Mouse (Mus musculus) bone marrow macrophage, adult 2 months (primary cell): Measurements from ENCODE around the gene Prkca. TPM values are rescaled to one million over a fixed set of nuclear protein-coding genes. Genes with fewer than 3 reads are reported as not detected.

ENCODE experiments used
- H3K27ac ChIP-seq: 2 replicates; pipeline ENCODE4 v1.5.1; 2012; ENCODE audit warnings: low read depth, low read length; ENCODE audit not compliant: insufficient read depth
- H3K4me1 ChIP-seq: 2 replicates; pipeline ENCODE4 v1.6.1; 2012; ENCODE audit warnings: low read length; ENCODE audit not compliant: control insufficient read depth, insufficient read depth
- H3K4me3 ChIP-seq: 2 replicates; pipeline ENCODE4 v1.5.1; 2012; ENCODE audit warnings: mild to moderate bottlenecking, low read length, moderate library complexity; ENCODE audit not compliant: insufficient read depth
- CTCF ChIP-seq: IDR thresholded peaks from 2 replicates; pipeline ENCODE4 v1.5.1; 2012; ENCODE audit warnings: low read depth, mild to moderate bottlenecking, low read length, moderate library complexity
- POLR2A ChIP-seq: IDR thresholded peaks from 2 replicates; pipeline ENCODE4 v1.6.1; 2012; ENCODE audit warnings: mild to moderate bottlenecking, low read depth, low read length, borderline replicate concordance
- polyA plus RNA-seq: library from polyadenylated mRNA; stranded (reverse); fragments of >200 nt; gene quantifications from 2 replicates; pipeline ENCODE4 v1.2.4, GENCODE M21; 2012; ENCODE audit not compliant: missing spikeins, insufficient read depth, insufficient read length

Gene Prkca
- polyA plus RNA-seq, 1 experiment: 1.0 TPM

GRCm38 (mm10) chr11:108178802-108179201 is 164.9 kb downstream of the Prkca start:
- TF ChIP-seq POLR2A (no peak), CTCF (no peak)
- no peak overlapping the region for H3K4me3 ChIP-seq
- H3K4me1 ChIP-seq: no peaks in the 10 kb centered on the region
- no peak overlapping the region for H3K27ac ChIP-seq

- no peak overlapping the region for H3K27ac ChIP-seq
- no peak overlapping the region for H3K4me3 ChIP-seq
- TF ChIP-seq POLR2A (no peak), CTCF (no peak)
- H3K4me1 ChIP-seq: no peaks in the 10 kb centered on the region
Measured at GRCm38 (mm10) chr11:108178258-108178657, 165.5 kb downstream of the Prkca start.

- TF ChIP-seq CTCF (no peak), POLR2A (no peak)
- no peaks in the 10 kb centered on the region for H3K4me1 ChIP-seq
- H3K4me3 ChIP-seq: no peak overlapping the region
- H3K27ac ChIP-seq: no peak overlapping the region
Measured at GRCm38 (mm10) chr11:108176715-108177114, 167.0 kb downstream of the Prkca start.

GRCm38 (mm10) chr11:108171917-108172316 is 171.8 kb downstream of the Prkca start:
- no peak for TF ChIP-seq CTCF
- no peak for TF ChIP-seq POLR2A
- Histone ChIP-seq H3K4me1 (no peaks in the 10 kb centered on the region), H3K27ac (no peak overlapping the region), H3K4me3 (no peak overlapping the region)

- H3K27ac ChIP-seq: no peak overlapping the region
- H3K4me1 ChIP-seq: no peaks in the 10 kb centered on the region
- no peak for TF ChIP-seq CTCF
- no peak for TF ChIP-seq POLR2A
- no peak overlapping the region for H3K4me3 ChIP-seq
Measured at GRCm38 (mm10) chr11:108171260-108171659, 172.5 kb downstream of the Prkca start.

GRCm38 (mm10) chr11:108170107-108170506 is 173.6 kb downstream of the Prkca start:
- TF ChIP-seq POLR2A (no peak), CTCF (no peak)
- no peak overlapping the region for H3K4me3 ChIP-seq
- H3K27ac ChIP-seq: no peak overlapping the region
- no peaks in the 10 kb centered on the region for H3K4me1 ChIP-seq

GRCm38 (mm10) chr11:108165725-108166124 is 178.0 kb downstream of the Prkca start:
- H3K4me1 ChIP-seq: no peaks in the 10 kb centered on the region
- H3K4me3 ChIP-seq: no peak overlapping the region
- TF ChIP-seq CTCF (no peak), POLR2A (no peak)

GRCm38 (mm10) chr11:108162639-108163038 is 181.1 kb downstream of the Prkca start:
- Histone ChIP-seq H3K27ac (no peak overlapping the region), H3K4me1 (peaks cover 3% of the 10 kb centered on the region; the same call in 1 of the 2 replicates), H3K4me3 (no peak overlapping the region)
- no peak for TF ChIP-seq CTCF

More at GRCm38 (mm10) chr11:108165725-108166124, 178.0 kb downstream of the Prkca start:
- no peak overlapping the region for H3K27ac ChIP-seq

- Histone ChIP-seq H3K27ac (no peak overlapping the region), H3K4me3 (no peak overlapping the region), H3K4me1 (peaks cover 8% of the 10 kb centered on the region)
- TF ChIP-seq POLR2A (no peak), CTCF (no peak)
Measured at GRCm38 (mm10) chr11:108162110-108162509, 181.6 kb downstream of the Prkca start.

GRCm38 (mm10) chr11:108160056-108160455 is 183.7 kb downstream of the Prkca start:
- no peak for TF ChIP-seq POLR2A
- no peak for TF ChIP-seq CTCF
- peaks cover 16% of the 10 kb centered on the region for H3K4me1 ChIP-seq
- H3K27ac ChIP-seq: no peak overlapping the region
- H3K4me3 ChIP-seq: no peak overlapping the region

GRCm38 (mm10) chr11:108158046-108158445 is 185.7 kb downstream of the Prkca start:
- no peak overlapping the region for H3K27ac ChIP-seq
- peaks cover 25% of the 10 kb centered on the region for H3K4me1 ChIP-seq
- TF ChIP-seq CTCF (no peak), POLR2A (no peak)
- no peak overlapping the region for H3K4me3 ChIP-seq
